Mouse (Mus musculus): ENCODE results near the gene Il1f10. TPM values are rescaled to one million over a fixed set of nuclear protein-coding genes. Genes with fewer than 3 reads are reported as not detected.

Il1f10 gene
- polyA plus RNA-seq (2015; fragmentation: Nextera tagmentation; extraction: Ambion mirVana) = not detected in 2 replicates

- no peaks in the 10 kb centered on the region for H3K4me1 ChIP-seq (replicated peaks)
- no peaks in the 10 kb centered on the region for H3K9me3 ChIP-seq
- no peak within 1 kb of the TSS for H3K4me2 ChIP-seq
- 88% methylated on average over 5 of the region's 5 CpGs for WGBS
- no peak within 1 kb of the TSS for H3K9ac ChIP-seq
- H3K27me3 ChIP-seq = no peaks in the 10 kb centered on the region
- H3K36me3 ChIP-seq = no peaks in the 10 kb centered on the region
- H3K27ac ChIP-seq (replicated peaks) = no peak within 1 kb of the TSS
- ATAC-seq (ENCODE audit: low read depth) = no peak
- H3K4me3 ChIP-seq = no peak within 1 kb of the TSS
Measured at GRCm38 (mm10) chr2:24290896-24291295, at the start of gene Il1f10. Gene Il1f10, plus strand, starts transcription at chr2:24291196.

GRCm38 (mm10) chr2:24267503-24267902 lies 23.5 kb upstream of the Il1f10 start:
- H3K9me3 ChIP-seq = no peaks in the 10 kb centered on the region
- no peak for ATAC-seq (ENCODE audit: low read depth)
- no peak overlapping the region for H3K4me2 ChIP-seq
- no peaks in the 10 kb centered on the region for H3K27me3 ChIP-seq
- no peak overlapping the region for H3K27ac ChIP-seq (replicated peaks)
- 88% methylated on average over 1 of the region's 1 CpGs for WGBS
- no peaks in the 10 kb centered on the region for H3K36me3 ChIP-seq
- H3K4me3 ChIP-seq = no peak overlapping the region
- H3K4me1 ChIP-seq (replicated peaks) = no peaks in the 10 kb centered on the region
- no peak overlapping the region for H3K9ac ChIP-seq

DNA sequence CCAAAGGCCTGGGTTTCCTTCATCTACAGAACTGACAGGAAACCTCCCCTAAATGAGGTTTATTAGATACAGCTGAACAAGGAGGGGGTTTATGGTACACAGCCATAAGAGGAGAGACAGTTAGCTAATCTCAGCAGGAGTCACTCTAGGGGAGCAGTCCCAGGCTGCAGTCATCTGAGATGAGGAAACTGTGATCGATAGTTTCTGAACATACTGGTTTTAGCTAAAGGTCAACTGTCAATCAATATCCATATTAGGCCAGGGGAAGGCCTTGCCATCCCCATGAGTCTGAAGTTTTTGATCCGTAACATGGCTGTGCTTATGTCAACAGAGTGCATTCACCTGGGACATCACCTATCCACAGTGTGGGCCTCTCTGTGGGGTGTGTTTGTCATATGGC lies 17.4 kb upstream of the Il1f10 start:
- no peak overlapping the region for H3K27ac ChIP-seq (replicated peaks)
- no peak overlapping the region for H3K4me3 ChIP-seq
- 86% methylated on average over 2 of the region's 2 CpGs for WGBS
- no peak overlapping the region for H3K9ac ChIP-seq
- ATAC-seq (ENCODE audit: low read depth) = no peak
- H3K9me3 ChIP-seq = no peaks in the 10 kb centered on the region
- H3K27me3 ChIP-seq = no peaks in the 10 kb centered on the region
- no peaks in the 10 kb centered on the region for H3K4me1 ChIP-seq (replicated peaks)
- H3K4me2 ChIP-seq = no peak overlapping the region
- H3K36me3 ChIP-seq = no peaks in the 10 kb centered on the region

DNA sequence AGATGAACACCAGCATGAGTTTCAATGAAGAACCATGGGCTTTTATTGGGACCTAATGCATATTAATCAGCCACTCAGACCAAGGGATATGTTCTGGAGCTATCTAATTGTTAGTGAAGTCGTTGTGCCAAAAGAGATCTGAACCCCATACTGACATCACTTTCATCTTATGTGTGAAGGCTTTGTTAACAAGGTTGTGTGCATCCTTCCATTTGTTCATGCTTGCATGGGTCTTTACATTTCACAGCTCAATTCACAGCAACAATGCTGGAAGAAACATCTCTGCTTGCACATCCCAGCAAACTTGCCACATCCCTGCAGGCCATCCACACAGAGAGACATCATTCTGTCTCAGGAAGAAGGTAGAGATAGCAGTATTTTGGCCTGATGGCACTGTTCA lies 15.8 kb upstream of the Il1f10 start:
- H3K36me3 ChIP-seq = no peaks in the 10 kb centered on the region
- H3K4me3 ChIP-seq = no peak overlapping the region
- H3K9me3 ChIP-seq = no peaks in the 10 kb centered on the region
- H3K27ac ChIP-seq (replicated peaks) = no peak overlapping the region
- ATAC-seq (ENCODE audit: low read depth) = no peak
- no peak overlapping the region for H3K4me2 ChIP-seq
- WGBS = 14% methylated on average over 1 of the region's 1 CpGs
- no peak overlapping the region for H3K9ac ChIP-seq
- H3K4me1 ChIP-seq (replicated peaks) = no peaks in the 10 kb centered on the region
- no peaks in the 10 kb centered on the region for H3K27me3 ChIP-seq

GRCm38 (mm10) chr2:24276654-24277053 lies 14.3 kb upstream of the Il1f10 start, which contains the start of gene Il1f5:
Gene Il1f5, plus strand, starts transcription at chr2:24276954.
- Histone ChIP-seq H3K9me3 (no peaks in the 10 kb centered on the region), H3K4me2 (no peak within 1 kb of the TSS), H3K4me3 (no peak within 1 kb of the TSS), H3K4me1 (replicated peaks) (no peaks in the 10 kb centered on the region), H3K27ac (replicated peaks) (no peak within 1 kb of the TSS), H3K27me3 (no peaks in the 10 kb centered on the region), H3K36me3 (no peaks in the 10 kb centered on the region), H3K9ac (no peak within 1 kb of the TSS)
- ATAC-seq (ENCODE audit: low read depth) = no peak

- ATAC-seq (ENCODE audit: low read depth) = no peak
- no peaks in the 10 kb centered on the region for H3K36me3 ChIP-seq
- no peak overlapping the region for H3K4me3 ChIP-seq
- no peak overlapping the region for H3K9ac ChIP-seq
- H3K4me1 ChIP-seq (replicated peaks) = no peaks in the 10 kb centered on the region
- H3K4me2 ChIP-seq = no peak overlapping the region
- no peaks in the 10 kb centered on the region for H3K9me3 ChIP-seq
- 50% methylated on average over 1 of the region's 1 CpGs for WGBS
- no peaks in the 10 kb centered on the region for H3K27me3 ChIP-seq
- no peak overlapping the region for H3K27ac ChIP-seq (replicated peaks)
Measured at GRCm38 (mm10) chr2:24294616-24295015, 3.6 kb downstream of the Il1f10 start.

DNA sequence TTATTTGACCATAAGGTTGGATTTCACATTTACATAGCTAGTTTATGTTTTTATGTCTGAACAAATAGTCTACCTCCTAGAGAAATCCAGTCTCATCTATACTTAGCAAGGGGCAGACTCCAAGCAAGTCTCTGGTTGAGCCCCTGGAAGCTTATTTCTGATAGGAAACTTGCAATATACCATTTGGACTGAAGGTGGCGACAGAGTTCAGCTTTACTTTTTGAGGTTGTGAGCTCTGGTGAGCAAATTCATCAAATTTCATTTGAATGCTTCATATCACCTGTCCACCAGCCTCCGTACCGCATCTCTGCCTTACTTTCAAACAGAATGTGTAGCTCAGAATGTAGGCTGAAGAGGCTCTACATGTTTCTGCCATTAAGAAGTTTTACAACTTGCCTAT lies 5.8 kb downstream of the Il1f10 start:
- H3K36me3 ChIP-seq = no peaks in the 10 kb centered on the region
- no peaks in the 10 kb centered on the region for H3K4me1 ChIP-seq (replicated peaks)
- 14% methylated on average over 3 of the region's 3 CpGs for WGBS
- no peaks in the 10 kb centered on the region for H3K27me3 ChIP-seq
- no peaks in the 10 kb centered on the region for H3K9me3 ChIP-seq
- H3K9ac ChIP-seq = no peak overlapping the region
- no peak overlapping the region for H3K27ac ChIP-seq (replicated peaks)
- no peak overlapping the region for H3K4me3 ChIP-seq
- H3K4me2 ChIP-seq = no peak overlapping the region
- ATAC-seq (ENCODE audit: low read depth) = no peak

DNA sequence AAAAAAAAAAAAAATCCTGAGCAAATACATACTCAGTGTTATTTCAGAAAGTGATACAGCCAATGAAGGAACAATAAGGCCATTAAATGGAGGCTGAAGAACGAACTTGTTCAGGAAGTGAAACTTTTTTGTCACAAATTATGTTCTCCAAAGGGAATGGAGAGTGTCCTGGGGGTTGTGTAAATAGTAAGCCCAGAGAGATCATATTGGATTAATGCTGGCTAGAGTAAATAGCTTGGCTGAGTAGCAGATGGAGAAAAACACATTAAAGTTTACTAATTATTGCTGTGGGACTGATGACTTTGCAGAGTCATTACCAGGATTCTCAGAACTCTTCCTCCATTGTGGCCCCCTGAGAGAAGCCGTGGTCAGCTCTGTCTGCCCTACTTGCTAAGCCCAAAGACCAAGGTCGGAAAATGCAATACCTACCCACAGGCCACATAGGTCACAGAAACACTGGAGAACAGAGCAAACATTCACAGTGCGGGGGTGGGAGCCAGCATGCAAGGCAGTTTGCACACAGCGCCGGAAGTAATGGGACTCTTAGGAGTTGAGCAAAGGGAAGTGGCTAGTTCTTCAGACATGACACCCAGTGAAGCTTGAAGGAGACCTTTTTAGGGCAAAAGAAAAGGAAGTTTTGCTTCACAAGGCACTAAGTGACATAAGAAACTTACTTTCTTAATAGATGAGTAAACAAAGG lies 20.5 kb downstream of the Il1f10 start:
- H3K4me1 ChIP-seq (replicated peaks) = no peaks in the 10 kb centered on the region
- no peaks in the 10 kb centered on the region for H3K27me3 ChIP-seq
- H3K27ac ChIP-seq (replicated peaks) = no peak overlapping the region
- no peaks in the 10 kb centered on the region for H3K36me3 ChIP-seq
- ATAC-seq (ENCODE audit: low read depth) = no peak
- H3K9ac ChIP-seq = no peak overlapping the region
- no peak overlapping the region for H3K4me2 ChIP-seq
- H3K9me3 ChIP-seq = no peaks in the 10 kb centered on the region
- no peak overlapping the region for H3K4me3 ChIP-seq
- 78% methylated on average over 6 of the region's 6 CpGs for WGBS

DNA sequence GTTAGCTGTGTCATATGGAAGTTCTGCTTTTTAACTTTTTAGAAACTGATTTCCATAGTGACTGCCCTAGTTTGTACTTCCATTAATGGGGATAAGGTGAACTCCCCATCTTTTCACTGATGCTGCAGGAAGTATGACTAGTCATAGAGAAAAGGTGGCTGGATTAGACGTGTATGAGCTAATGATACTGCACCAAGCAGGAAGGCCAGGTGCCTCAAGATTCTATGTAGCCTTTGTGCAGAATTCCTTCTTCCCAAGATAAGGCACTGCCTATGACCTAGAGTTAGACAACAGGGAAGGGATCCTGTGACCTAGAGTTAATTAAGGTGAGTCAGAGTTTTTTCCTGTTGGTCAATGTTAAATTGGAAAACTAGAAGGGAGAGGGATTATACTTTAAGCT lies 25.9 kb downstream of the Il1f10 start:
- no peak overlapping the region for H3K4me2 ChIP-seq
- H3K4me3 ChIP-seq = no peak overlapping the region
- H3K27me3 ChIP-seq = no peaks in the 10 kb centered on the region
- no peak overlapping the region for H3K27ac ChIP-seq (replicated peaks)
- H3K36me3 ChIP-seq = no peaks in the 10 kb centered on the region
- H3K9me3 ChIP-seq = no peaks in the 10 kb centered on the region
- ATAC-seq (ENCODE audit: low read depth) = no peak
- no peaks in the 10 kb centered on the region for H3K4me1 ChIP-seq (replicated peaks)
- 88% methylated on average over 1 of the region's 1 CpGs for WGBS
- no peak overlapping the region for H3K9ac ChIP-seq

- ATAC-seq (ENCODE audit: low read depth) = no peak
- H3K27me3 ChIP-seq = no peaks in the 10 kb centered on the region
- H3K4me2 ChIP-seq = no peak overlapping the region
- H3K36me3 ChIP-seq = no peaks in the 10 kb centered on the region
- no peak overlapping the region for H3K4me3 ChIP-seq
- no peak overlapping the region for H3K27ac ChIP-seq (replicated peaks)
- no peak overlapping the region for H3K9ac ChIP-seq
- no peaks in the 10 kb centered on the region for H3K9me3 ChIP-seq
- H3K4me1 ChIP-seq (replicated peaks) = no peaks in the 10 kb centered on the region
- WGBS = 78% methylated on average over 4 of the region's 4 CpGs
Measured at GRCm38 (mm10) chr2:24317919-24318598, 27.1 kb downstream of the Il1f10 start.

DNA sequence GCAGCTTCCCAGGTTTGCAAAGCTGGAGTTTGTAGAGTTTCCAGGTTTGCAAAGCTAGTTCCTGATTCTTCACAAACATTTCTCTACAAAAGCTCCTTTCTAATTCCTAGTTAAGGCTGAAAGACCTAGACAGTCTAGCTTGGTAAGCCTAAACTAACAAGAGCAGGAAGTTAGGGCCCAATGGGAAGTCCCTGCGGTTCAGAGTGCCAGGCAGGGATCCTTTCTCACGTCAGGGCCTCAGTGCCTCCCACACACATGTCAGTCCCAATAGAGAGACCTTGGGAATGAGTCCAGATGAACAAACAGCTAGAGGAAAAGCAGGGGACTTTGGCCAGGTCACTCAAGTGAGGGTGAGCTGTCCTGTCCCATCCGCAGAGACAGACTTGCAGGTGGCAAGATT lies 44.3 kb downstream of the Il1f10 start:
- WGBS = 69% methylated on average over 3 of the region's 3 CpGs
- Histone ChIP-seq H3K4me2 (no peak overlapping the region), H3K9ac (no peak overlapping the region), H3K27me3 (no peaks in the 10 kb centered on the region), H3K4me3 (no peak overlapping the region), H3K27ac (replicated peaks) (no peak overlapping the region), H3K4me1 (replicated peaks) (no peaks in the 10 kb centered on the region), H3K9me3 (no peaks in the 10 kb centered on the region), H3K36me3 (no peaks in the 10 kb centered on the region)
- ATAC-seq (ENCODE audit: low read depth) = no peak

- no peaks in the 10 kb centered on the region for H3K9me3 ChIP-seq
- 73% methylated on average over 2 of the region's 2 CpGs for WGBS
Measured at GRCm38 (mm10) chr2:24336545-24336944, 45.5 kb downstream of the Il1f10 start, which contains the start of gene Il1rn. Gene Il1rn, plus strand, starts transcription at chr2:24336853.

More at GRCm38 (mm10) chr2:24336545-24336944, 45.5 kb downstream of the Il1f10 start, which contains the start of gene Il1rn:
- no peak within 1 kb of the TSS for H3K4me3 ChIP-seq
- no peak within 1 kb of the TSS for H3K9ac ChIP-seq
- no peak within 1 kb of the TSS for H3K27ac ChIP-seq (replicated peaks)
- no peak for ATAC-seq (ENCODE audit: low read depth)
- no peak within 1 kb of the TSS for H3K4me2 ChIP-seq
- no peaks in the 10 kb centered on the region for H3K27me3 ChIP-seq
- no peaks in the 10 kb centered on the region for H3K36me3 ChIP-seq
- H3K4me1 ChIP-seq (replicated peaks) = no peaks in the 10 kb centered on the region

All from neural tube, embryonic 13.5 days (tissue).